Mouse (Mus musculus) embryonic fibroblast, embryonic 13.5 days (primary cell): ENCODE data around the gene Mpdu1.

Source experiments
- CTCF ChIP-seq: IDR thresholded peaks from 2 replicates; pipeline ENCODE4 v1.5.1; 2011; ENCODE audit warnings: mild to moderate bottlenecking, control low read depth, low read length, moderate library complexity, borderline replicate concordance; ENCODE audit not compliant: insufficient read depth
- POLR2A ChIP-seq: IDR thresholded peaks from 2 replicates; pipeline ENCODE4 v1.6.1; 2011; ENCODE audit warnings: low read depth, mild to moderate bottlenecking, control low read depth, low read length, moderate library complexity

DNA sequence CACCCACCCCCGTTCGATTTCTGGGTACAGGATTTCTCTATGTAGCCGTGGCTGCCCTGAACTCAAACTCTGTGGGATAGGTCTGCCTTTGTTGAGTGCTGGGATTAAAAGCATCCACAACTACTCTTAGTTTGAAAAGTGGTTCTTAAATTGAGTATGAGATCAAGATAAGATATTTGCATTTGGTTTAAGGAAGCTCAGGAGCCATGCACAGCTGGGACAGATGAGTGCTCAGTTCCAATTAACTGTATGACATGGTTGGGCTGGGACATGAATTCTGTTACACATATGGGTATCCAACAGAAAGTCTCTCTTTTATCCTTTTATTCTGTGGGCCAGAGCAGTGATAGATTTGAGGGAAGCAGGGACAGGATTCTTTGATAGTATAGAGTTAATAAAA is 27.0 kb downstream of the Mpdu1 start:
- no peak for TF ChIP-seq POLR2A
- no peak for TF ChIP-seq CTCF
